Mouse (Mus musculus) cerebellum, adult 2 months (tissue): ENCODE measurements around the gene Sh3bgr.

ENCODE experiments used
- CTCF ChIP-seq: fragments of 200-500 bp; IDR thresholded peaks from 2 replicates; pipeline ENCODE4 v1.5.1; 2011; ENCODE audit warnings: low read depth, mild to moderate bottlenecking, control low read depth, low read length, moderate library complexity, borderline replicate concordance; ENCODE audit not compliant: insufficient read depth
- POLR2A ChIP-seq: fragments of 200-500 bp; IDR thresholded peaks from 2 replicates; pipeline ENCODE4 v1.6.1; 2011; ENCODE audit warnings: low read length, control low read depth, borderline replicate concordance; ENCODE audit not compliant: insufficient read depth

GRCm38 (mm10) chr16:96165723-96166264, 34.5 kb upstream of the Sh3bgr start:
- TF ChIP-seq POLR2A (no peak), CTCF (no peak)
